Mouse (Mus musculus) olfactory bulb, adult 2 months (tissue): ENCODE data around the gene Lclat1.

Source experiments
- CTCF ChIP-seq: fragments of 200-500 bp; IDR thresholded peaks from 2 replicates; pipeline ENCODE4 v1.5.1; 2012; ENCODE audit warnings: low read depth, mild to moderate bottlenecking, low read length, moderate library complexity; ENCODE audit not compliant: insufficient read depth
- POLR2A ChIP-seq: fragments of 200-500 bp; IDR thresholded peaks from 2 replicates; pipeline ENCODE4 v1.6.1; 2012; ENCODE audit warnings: mild to moderate bottlenecking, low read depth, low read length, moderate library complexity; ENCODE audit not compliant: insufficient read depth

GRCm38 (mm10) chr17:73233975-73234374 is 126.2 kb downstream of the Lclat1 start:
- TF ChIP-seq CTCF (no peak), POLR2A (no peak)
